Mouse (Mus musculus) v-Abl transformed pro-B cells (cell line): ENCODE measurements around the gene Tmc3.

Experiments
- in situ Hi-C, 2 experiments: fragments of 400-800 bp; cut with MboI; formaldehyde crosslinking; loops; one replicate each; pipeline ENCODE4 v1.15.1; 2025; ENCODE audit not compliant: unreplicated experiment in 2 of 2

The Tmc3 gene

DNA sequence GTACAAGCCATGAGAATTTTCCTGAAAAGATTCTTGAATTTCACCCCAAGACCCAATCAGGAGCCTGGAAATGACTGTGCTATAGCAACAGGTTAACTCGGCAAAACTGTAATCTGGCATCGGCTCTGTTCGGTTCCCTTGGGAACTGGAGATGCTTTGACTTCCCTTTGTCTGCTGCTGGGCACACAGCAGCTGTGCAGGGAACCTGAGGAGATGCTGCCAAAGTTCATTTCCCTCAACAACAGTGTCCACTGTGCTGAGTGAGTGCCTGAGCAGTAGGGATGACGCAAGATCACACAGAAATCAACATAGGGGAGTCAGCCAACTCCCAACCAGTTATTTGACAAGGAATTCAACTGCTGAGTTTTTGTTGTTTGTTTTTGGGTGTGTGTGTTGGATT, 3.8 kb upstream of the Tmc3 start:
- in situ Hi-C loops = no loop called here

GRCm38 (mm10) chr7:83594056-83594455, 9.3 kb downstream of the Tmc3 start:
- in situ Hi-C loops = no loop called here

DNA sequence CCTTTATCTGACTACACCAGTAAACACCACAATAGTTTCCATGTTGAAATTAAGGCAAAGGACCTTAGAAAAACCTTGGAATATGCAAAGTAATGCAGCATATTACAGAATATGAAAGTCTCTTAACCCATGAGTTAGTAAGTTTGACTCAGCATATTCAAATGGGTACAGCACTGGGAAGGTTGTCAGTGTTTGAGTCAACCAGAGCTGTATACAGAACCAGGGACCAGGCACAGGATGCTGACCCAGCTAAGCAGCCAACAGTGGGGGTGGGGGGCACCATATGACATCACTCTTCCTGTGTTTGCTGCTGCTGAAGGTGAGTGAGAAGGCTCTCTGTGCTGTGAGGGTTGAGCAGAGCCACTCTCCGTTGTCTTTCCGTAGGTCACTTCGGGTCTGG, 12.3 kb downstream of the Tmc3 start:
- in situ Hi-C loops = no loop called here

- in situ Hi-C loops = no loop called here
Observed at GRCm38 (mm10) chr7:83598997-83599912, 14.5 kb downstream of the Tmc3 start.

DNA sequence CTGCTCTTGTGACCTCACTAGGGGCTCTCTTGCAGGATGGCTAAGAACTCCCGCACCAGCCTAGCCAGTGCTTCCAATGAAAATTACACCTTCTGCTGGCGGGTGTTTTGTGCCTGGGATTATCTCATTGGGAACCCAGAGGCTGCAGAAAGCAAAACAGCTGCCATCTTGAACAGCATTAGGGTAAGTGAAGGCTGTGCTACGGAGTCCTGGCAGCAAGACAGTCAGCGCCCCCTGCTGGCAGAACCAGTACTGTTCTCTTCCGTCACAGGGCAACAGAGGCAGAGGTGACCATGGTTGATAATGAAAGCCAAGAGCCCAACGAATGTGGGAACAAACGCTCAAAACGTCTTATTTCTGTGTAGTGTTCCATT, 15.2 kb downstream of the Tmc3 start:
- in situ Hi-C loops = no loop called here

DNA sequence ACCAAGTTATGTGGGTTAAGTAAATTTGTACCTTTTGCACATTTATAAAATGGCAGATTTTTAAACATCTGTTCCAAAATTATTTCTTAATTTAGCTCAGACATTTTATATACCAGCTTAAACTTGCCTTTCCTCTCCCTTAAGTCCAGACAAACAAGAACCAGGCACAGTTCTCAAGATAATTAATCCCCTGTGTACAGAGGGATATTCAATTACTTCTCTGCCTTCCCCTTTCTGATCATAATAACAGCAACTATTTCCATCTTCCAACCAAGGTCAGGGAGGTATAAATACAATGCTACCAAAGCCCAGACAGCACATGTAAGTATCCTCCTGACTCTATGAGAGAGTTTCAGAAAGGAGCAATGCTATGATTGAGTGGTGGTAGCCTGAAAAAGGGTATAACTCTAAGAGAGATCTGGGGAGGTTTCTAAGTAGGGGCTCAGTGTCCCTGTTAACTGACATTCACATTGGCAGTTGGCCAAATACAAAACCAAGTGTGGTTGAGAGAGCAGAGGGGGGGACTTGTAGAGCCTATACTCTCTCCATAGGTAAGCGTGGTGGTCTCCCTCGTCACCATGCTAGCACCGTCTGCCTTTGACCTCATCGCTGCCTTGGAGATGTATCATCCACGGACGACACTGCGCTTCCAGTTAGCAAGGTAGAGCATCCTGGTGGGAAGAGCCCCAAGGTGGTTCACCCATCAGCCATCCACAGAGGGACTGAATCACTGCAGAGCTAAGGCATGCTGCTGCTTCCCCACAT, 19.6 kb downstream of the Tmc3 start:
- in situ Hi-C loops = no loop called here

- in situ Hi-C loops = no loop called here
Observed at GRCm38 (mm10) chr7:83606796-83607195, 22.1 kb downstream of the Tmc3 start.

GRCm38 (mm10) chr7:83609891-83610290, 25.2 kb downstream of the Tmc3 start:
- in situ Hi-C loops = no loop called here

- in situ Hi-C loops = no loop called here
Observed at GRCm38 (mm10) chr7:83611886-83612285, 27.2 kb downstream of the Tmc3 start.

- in situ Hi-C loops = no loop called here
Observed at GRCm38 (mm10) chr7:83615272-83615671, 30.5 kb downstream of the Tmc3 start.

GRCm38 (mm10) chr7:83615815-83616214, 31.1 kb downstream of the Tmc3 start:
- in situ Hi-C loops = no loop called here

- in situ Hi-C loops = no loop called here
Observed at GRCm38 (mm10) chr7:83616268-83616667, 31.5 kb downstream of the Tmc3 start.

DNA sequence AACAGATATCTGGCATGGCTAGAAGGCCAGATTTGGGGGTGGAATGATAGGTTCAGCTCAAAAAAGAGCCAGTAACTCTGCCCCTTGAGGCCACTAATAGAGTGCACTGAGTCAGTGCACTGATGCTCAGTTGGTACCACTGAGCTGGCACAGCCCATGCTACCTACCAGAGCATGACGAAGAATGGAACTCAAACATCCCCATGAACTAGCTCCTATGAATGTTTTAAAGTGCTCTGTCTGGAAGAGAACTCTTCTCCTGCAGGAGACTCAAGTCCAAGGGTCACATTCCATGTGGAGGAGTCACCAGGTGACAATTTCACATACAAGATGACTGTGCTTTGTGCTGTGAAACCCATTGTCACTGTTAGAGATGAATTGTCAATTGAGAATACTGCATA, 34.0 kb downstream of the Tmc3 start:
- in situ Hi-C loops = no loop called here

DNA sequence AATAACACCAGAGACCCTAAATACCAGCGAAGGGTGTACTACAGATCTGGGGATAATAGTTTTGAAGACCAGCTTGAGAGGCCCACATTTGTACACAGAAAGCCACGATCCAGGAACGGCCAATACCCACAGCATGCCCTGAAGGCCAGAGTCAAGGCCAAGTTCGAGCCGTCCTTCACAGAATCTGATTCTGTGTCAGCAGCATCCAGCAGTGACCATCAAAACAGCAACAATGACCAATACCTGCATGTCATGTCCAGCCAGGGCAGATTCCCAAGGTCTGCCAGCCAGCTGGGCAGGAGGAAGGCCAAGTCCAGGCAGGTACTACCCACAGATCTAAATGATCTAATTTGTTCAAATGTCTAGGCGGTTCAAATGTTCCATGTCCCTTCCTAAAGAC, 37.9 kb downstream of the Tmc3 start:
- in situ Hi-C loops = no loop called here

DNA sequence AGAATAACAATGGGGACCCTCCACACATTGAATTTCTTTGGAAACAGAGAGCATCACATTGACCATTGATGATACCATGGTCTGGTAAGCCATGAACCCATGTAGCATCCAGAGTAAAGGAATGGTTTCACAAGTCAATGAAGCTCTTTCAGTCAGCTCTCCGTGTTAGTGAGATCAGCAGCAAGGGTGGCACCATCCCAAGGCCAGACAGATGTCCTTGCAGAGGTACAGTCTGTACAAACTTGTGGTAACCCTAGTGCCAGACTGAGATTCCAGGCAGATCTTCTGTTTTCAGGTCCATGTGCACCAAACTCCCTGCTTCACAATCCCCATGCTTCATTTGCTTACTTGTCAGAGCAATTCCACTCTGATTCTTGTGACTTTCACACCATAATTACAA, 39.3 kb downstream of the Tmc3 start:
- in situ Hi-C loops = no loop called here

GRCm38 (mm10) chr7:83626557-83627257, 42.0 kb downstream of the Tmc3 start:
- in situ Hi-C loops = loop anchor here in 1 of 2 experiments (25.0 kb wide), 1 partner anchor 1061 kb away; the partner anchor contains the start of gene Zfand6

- in situ Hi-C loops = loop anchor here in 1 of 2 experiments (25.0 kb wide), 1 partner anchor 1060 kb away; the partner anchor contains the start of gene Zfand6
Observed at GRCm38 (mm10) chr7:83627369-83627768, 42.6 kb downstream of the Tmc3 start.

- in situ Hi-C loops = loop anchor here in 1 of 2 experiments (25.0 kb wide), 1 partner anchor 1056 kb away; the partner anchor contains the start of gene Zfand6
Observed at GRCm38 (mm10) chr7:83631073-83631827, 46.5 kb downstream of the Tmc3 start.

- in situ Hi-C loops = loop anchor here in 1 of 2 experiments (25.0 kb wide), 1 partner anchor 1055 kb away; the partner anchor contains the start of gene Zfand6
Observed at GRCm38 (mm10) chr7:83631828-83632681, 47.3 kb downstream of the Tmc3 start, which contains the start of gene Stard5. Gene Stard5 (plus strand): TSS chr7:83631959.
